Mouse (Mus musculus) limb, embryonic 12.5 days (tissue): ENCODE measurements around the gene Ptpn14. TPM values are rescaled to one million over a fixed set of nuclear protein-coding genes. Genes with fewer than 3 reads are reported as not detected.

Source experiments
- ATAC-seq: fragments of 200-750 bp; cut with Nextera tagmentation; 2 replicates; pipeline ENCODE4 v1.8.0; 2017; ENCODE audit warnings: low read depth, moderate TSS enrichment; ENCODE audit not compliant: insufficient number of reproducible peaks, insufficient read depth, low FRiP score, low TSS enrichment
- H3K27ac ChIP-seq: fragments of 300-500 bp; sonication (generic); 2 replicates; pipeline ENCODE4 v1.5.1; 2016; ENCODE audit warnings: mild to moderate bottlenecking, moderate library complexity
- H3K27me3 ChIP-seq: fragments of 300-500 bp; sonication (generic); 2 replicates; pipeline ENCODE4 v1.6.1; 2016; ENCODE audit warnings: mild to moderate bottlenecking, moderate library complexity
- H3K36me3 ChIP-seq: fragments of 300-500 bp; sonication (generic); 2 replicates; pipeline ENCODE4 v1.6.1; 2016; ENCODE audit warnings: mild to moderate bottlenecking, moderate library complexity
- H3K4me1 ChIP-seq: fragments of 300-500 bp; sonication (generic); replicated peaks from 2 replicates; pipeline ENCODE4 v1.6.1; 2016
- H3K4me2 ChIP-seq: fragments of 300-500 bp; sonication (generic); 2 replicates; pipeline ENCODE4 v1.6.1; 2016; ENCODE audit warnings: mild to moderate bottlenecking, moderate library complexity
- H3K4me3 ChIP-seq: fragments of 300-500 bp; sonication (generic); replicated peaks from 2 replicates; pipeline ENCODE4 v1.5.1; 2016; ENCODE audit warnings: mild to moderate bottlenecking
- H3K9ac ChIP-seq: fragments of 300-500 bp; sonication (generic); replicated peaks from 2 replicates; pipeline ENCODE4 v1.6.1; 2016; ENCODE audit warnings: mild to moderate bottlenecking, moderate library complexity
- H3K9me3 ChIP-seq: fragments of 300-500 bp; sonication (generic); 2 replicates; pipeline ENCODE4 v1.6.1; 2016; ENCODE audit warnings: mild to moderate bottlenecking, moderate library complexity
- WGBS: fragments of 180-500 bp; shearing (Covaris S2); methylation state at CpG from one replicate; pipeline ENCODE4 v1.1.7; 2016; 5-methylcytosine and 5-hydroxymethylcytosine counted together
- polyA plus RNA-seq: library from polyadenylated mRNA; unstranded; fragments of >200 nt; fragmentation: Nextera tagmentation; extraction: Ambion mirVana; gene quantifications from 2 replicates; pipeline ENCODE4 v1.2.1, GENCODE M21; 2016

The Ptpn14 gene
- polyA plus RNA-seq, 1 experiment from 2014 or later = 9.6 TPM

DNA sequence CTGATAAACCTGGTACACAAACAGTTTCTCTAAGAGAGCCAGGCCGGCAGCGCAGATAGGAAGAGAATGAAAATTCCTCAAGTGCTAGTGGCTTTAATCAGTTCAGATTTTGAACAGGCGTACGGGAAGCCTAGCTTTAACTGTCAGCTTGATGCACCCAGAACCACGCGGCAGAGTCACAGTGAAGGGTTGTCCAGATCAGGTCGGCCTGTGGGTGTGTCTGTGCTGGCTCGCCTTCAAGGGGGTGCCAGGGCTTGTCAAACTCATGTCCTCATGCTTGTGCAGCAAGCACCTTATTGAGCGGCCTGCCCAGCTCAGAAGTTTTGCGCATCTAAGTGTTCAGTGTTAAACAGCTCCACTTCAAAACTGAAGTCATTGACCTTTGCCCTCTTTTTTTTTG, 44.6 kb downstream of the Ptpn14 start:
- H3K4me2 ChIP-seq = no peak overlapping the region
- H3K9ac ChIP-seq = no peak overlapping the region; the same call in 1 of the 2 replicates
- H3K27me3 ChIP-seq = no peaks in the 10 kb centered on the region
- H3K36me3 ChIP-seq = no peaks in the 10 kb centered on the region
- WGBS = 85% methylated on average over 10 of the region's 10 CpGs
- H3K9me3 ChIP-seq = no peaks in the 10 kb centered on the region; the same call in 1 of the 2 replicates
- H3K4me1 ChIP-seq = peaks cover 32% of the 10 kb centered on the region
- H3K4me3 ChIP-seq = no peak overlapping the region
- H3K27ac ChIP-seq = no peak overlapping the region
- no peak for ATAC-seq

DNA sequence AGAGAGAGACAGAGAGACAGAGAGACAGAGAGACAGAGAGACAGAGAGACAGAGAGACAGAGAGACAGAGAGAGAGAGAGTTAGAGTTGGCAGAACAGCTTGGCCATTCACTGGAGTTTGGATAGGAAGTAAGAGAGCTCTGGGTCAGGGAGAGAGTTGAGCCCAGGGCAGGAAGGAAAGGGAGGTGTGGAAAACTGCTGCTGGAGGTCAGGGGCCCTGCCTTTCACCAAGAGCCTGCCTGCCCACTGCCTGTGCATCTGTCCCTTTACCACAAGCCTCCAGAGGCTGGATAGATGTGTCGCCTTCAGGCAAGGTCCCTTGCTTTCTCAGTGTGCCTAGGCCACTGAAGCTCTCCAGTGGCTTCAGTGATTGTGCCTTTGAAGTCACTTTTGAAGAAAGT, 46.7 kb downstream of the Ptpn14 start:
- Histone ChIP-seq H3K4me2 (no peak overlapping the region), H3K4me1 (peaks cover 45% of the 10 kb centered on the region), H3K27me3 (no peaks in the 10 kb centered on the region), H3K4me3 (no peak overlapping the region), H3K27ac (no peak overlapping the region), H3K9ac (no peak overlapping the region), H3K9me3 (no peaks in the 10 kb centered on the region; the same call in 1 of the 2 replicates), H3K36me3 (no peaks in the 10 kb centered on the region)
- 67% methylated on average over 1 of the region's 1 CpGs for WGBS
- no peak for ATAC-seq

DNA sequence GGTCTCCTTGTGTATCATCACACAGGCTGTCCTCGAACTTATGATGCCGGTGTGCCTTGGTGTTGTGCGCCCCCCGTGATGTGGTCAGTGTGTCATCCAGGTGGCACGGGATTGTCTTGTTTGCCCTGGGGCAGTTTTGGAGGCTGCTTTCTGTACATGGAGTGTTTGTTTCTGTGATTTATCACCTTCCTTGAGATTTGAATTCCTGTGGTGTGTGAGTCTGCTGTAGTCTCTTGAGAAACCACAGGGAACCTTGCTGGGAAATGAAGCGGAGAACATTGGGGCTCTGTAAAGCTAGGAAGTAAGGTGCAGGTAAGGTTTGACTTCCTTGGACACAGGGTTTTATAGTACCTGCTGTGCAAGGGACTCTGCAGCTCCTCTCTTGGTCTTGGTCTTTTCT, 49.1 kb downstream of the Ptpn14 start:
- peaks cover 45% of the 10 kb centered on the region for H3K4me1 ChIP-seq

DNA sequence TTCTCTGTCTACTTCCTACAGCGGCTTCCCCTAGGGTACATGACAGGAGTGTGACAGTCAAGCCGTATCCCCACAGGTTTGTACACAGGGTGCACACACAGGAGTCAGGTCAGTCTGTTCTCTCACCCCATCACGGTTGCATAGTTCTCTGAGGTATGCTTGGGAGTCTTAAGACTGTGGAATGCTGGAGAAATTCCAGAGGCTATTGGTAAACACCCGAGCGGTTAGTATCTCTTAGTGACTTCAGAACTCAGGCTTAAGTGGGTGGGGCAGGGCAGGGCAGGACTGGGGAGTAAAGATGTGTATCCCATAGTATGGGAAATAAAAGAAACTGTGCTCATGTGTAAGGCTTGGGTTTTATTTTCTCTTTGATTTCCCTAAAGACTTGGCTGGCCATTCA, 50.3 kb downstream of the Ptpn14 start:
- no peak for ATAC-seq
- no peaks in the 10 kb centered on the region; the same call in 1 of the 2 replicates for H3K9me3 ChIP-seq
- H3K4me2 ChIP-seq = no peak overlapping the region
- H3K27ac ChIP-seq = no peak overlapping the region
- H3K4me3 ChIP-seq = no peak overlapping the region
- no peak overlapping the region for H3K9ac ChIP-seq
- WGBS = 45% methylated on average over 5 of the region's 5 CpGs
- peaks cover 53% of the 10 kb centered on the region for H3K4me1 ChIP-seq
- no peaks in the 10 kb centered on the region for H3K36me3 ChIP-seq
- no peaks in the 10 kb centered on the region for H3K27me3 ChIP-seq

More for the DNA sequence above, 49.1 kb downstream of the Ptpn14 start:
- H3K36me3 ChIP-seq = no peaks in the 10 kb centered on the region
- 78% methylated on average over 6 of the region's 6 CpGs for WGBS
- ATAC-seq = no peak
- no peaks in the 10 kb centered on the region for H3K27me3 ChIP-seq
- no peak overlapping the region for H3K4me2 ChIP-seq
- H3K9me3 ChIP-seq = no peaks in the 10 kb centered on the region; the same call in 1 of the 2 replicates
- H3K27ac ChIP-seq = no peak overlapping the region
- no peak overlapping the region for H3K4me3 ChIP-seq
- no peak overlapping the region for H3K9ac ChIP-seq

DNA sequence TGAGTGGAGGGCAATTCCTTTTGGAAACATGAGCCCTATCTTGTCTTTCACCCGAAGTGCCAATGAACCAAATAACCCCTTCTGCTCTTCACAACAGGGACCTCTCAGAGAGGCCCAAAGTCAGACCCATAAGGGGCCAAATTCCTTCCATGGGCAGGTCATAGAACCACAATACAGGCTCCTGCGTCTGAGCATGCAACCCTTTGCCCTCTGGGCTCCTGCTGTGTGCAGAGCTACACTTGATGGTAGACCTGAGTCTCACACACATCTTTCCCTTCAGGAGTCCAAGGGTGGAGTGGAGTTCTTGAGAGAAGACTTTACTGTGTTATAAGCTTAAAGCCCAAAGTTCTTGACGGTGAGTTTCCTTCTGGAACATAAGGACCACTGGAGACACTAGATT, 51.2 kb downstream of the Ptpn14 start:
- H3K9me3 ChIP-seq = no peaks in the 10 kb centered on the region
- no peaks in the 10 kb centered on the region for H3K27me3 ChIP-seq
- no peak for ATAC-seq
- H3K36me3 ChIP-seq = no peaks in the 10 kb centered on the region
- H3K4me1 ChIP-seq = peaks cover 47% of the 10 kb centered on the region
- H3K27ac ChIP-seq = no peak overlapping the region
- 48% methylated on average over 3 of the region's 3 CpGs for WGBS
- no peak overlapping the region for H3K4me3 ChIP-seq
- H3K4me2 ChIP-seq = no peak overlapping the region
- H3K9ac ChIP-seq = no peak overlapping the region

DNA sequence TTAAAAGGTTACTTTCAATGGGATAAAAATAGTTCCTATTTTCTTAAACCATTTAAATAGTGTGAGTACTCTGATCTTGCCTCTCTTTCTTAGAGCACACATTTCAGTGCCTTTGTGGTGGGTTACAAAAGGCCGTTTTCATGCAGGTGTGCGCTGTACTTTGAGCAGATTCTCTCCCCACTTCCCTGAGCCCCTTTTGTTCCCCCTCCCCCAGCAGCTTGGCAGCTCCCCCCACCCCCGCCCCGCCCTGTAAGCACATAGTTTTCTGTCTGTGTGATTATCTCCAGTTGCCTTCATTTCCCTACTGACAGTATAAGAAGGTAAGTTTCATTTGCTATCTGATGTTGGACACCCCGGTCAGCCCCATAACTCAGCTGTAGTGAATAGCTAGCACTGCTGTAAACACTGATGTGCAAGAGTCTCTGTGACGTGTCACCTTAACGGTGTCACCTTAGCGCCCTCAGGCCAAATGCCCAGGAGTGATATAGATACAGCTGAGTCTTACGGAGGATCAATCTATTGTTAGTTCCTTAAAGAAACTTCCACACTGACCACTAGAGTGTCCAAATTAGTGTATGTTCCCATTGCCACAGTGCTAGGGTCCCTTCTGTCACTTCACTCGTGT, 53.8 kb downstream of the Ptpn14 start:
- peaks cover 65% of the 10 kb centered on the region for H3K4me1 ChIP-seq
- H3K27ac ChIP-seq = no peak overlapping the region
- 0 out of 2 replicates have a peak, but pooled peaks cover 4% of the 10 kb centered on the region for H3K36me3 ChIP-seq
- H3K9ac ChIP-seq = no peak overlapping the region
- no peaks in the 10 kb centered on the region for H3K9me3 ChIP-seq
- 68% methylated on average over 10 of the region's 10 CpGs for WGBS
- H3K4me2 ChIP-seq = no peak overlapping the region
- no peak for ATAC-seq
- H3K27me3 ChIP-seq = no peaks in the 10 kb centered on the region
- no peak overlapping the region for H3K4me3 ChIP-seq

DNA sequence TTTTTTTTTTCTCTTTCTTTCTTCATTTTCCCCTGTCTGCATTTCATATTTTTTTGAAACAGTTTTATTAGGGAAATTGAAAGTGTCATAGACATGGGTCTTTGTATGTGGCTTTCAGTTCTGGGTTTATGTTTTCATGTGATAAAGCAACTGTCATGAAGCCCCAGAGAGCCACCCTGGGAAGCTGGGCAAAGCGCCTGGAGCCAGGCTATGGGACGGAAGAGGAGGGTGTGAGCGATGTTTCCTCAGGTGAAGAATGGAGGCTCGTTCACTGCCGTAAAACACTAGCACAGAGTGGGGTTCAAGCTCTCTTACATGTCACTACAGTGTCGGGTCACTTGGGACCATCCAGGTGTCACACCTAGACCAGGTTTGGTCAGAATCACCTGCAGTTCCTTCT, 54.6 kb downstream of the Ptpn14 start:
- H3K36me3 ChIP-seq = peaks cover 12% of the 10 kb centered on the region; the same call in 1 of the 2 replicates
- no peak overlapping the region for H3K9ac ChIP-seq
- WGBS = 88% methylated on average over 6 of the region's 6 CpGs
- H3K4me3 ChIP-seq = no peak overlapping the region
- H3K4me1 ChIP-seq = peaks cover 61% of the 10 kb centered on the region
- no peak overlapping the region for H3K4me2 ChIP-seq
- no peak overlapping the region for H3K27ac ChIP-seq
- no peaks in the 10 kb centered on the region for H3K27me3 ChIP-seq
- no peak for ATAC-seq
- no peaks in the 10 kb centered on the region for H3K9me3 ChIP-seq

DNA sequence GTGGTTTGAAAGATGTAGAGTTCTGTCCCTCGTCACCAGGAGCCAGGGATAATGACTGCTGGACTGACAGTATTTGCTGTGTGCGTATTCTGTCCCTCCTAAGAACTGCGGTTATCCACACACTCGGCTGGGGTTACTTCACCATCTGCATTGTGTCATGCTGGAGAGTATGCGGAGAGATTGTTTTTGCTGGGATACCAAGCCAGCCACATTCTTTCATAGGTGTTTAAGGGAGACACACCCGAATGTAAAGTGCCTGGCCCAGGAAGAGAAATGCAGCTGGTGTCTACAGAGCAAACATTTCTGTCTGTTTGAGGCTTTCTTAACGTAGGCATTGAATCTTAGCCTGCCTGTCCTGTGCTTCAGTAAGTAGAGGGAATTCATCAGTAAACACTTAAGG, 56.4 kb downstream of the Ptpn14 start:
- H3K27ac ChIP-seq = no peak overlapping the region
- H3K4me2 ChIP-seq = no peak overlapping the region
- H3K36me3 ChIP-seq = peaks cover 23% of the 10 kb centered on the region
- H3K9ac ChIP-seq = no peak overlapping the region
- peaks cover 45% of the 10 kb centered on the region for H3K4me1 ChIP-seq
- no peaks in the 10 kb centered on the region for H3K9me3 ChIP-seq
- H3K4me3 ChIP-seq = no peak overlapping the region
- 77% methylated on average over 7 of the region's 7 CpGs for WGBS
- H3K27me3 ChIP-seq = no peaks in the 10 kb centered on the region
- ATAC-seq = no peak

DNA sequence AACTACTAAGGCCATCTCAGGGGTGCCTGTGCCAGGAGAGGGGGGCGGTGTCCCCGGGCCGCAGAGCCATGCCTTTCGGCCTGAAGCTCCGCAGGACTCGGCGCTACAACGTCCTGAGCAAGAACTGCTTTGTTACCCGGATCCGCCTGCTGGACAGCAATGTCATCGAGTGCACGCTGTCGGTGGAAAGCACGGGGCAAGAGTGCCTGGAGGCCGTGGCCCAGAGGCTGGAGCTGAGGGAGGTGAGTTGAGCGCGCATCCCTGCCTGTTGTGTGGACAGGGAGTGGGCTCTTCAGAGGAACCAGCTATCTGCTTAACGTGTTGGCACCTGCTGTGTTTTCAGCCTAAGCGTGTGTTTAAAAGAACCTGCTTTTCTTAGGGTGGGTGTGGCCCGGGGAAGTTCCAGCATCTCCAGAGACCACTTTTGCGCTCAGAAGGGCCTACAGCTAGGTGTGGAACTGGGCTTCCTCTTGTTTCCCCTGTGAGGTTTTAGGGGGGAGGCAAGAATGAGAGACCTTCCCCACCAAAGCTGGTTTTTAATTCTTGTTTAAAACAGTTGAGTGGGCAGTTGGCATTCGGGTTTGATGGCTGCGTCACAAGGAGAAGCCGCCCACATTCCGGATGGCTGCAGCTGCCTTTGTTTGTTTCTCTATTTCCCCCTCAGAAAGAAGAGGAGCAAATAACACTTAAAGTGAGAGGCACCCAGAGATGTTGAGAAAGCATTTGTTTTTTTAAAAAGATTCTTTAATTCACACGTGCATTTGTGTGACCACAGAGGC, 58.8 kb downstream of the Ptpn14 start:
- Histone ChIP-seq H3K36me3 (peaks cover 23% of the 10 kb centered on the region), H3K4me1 (peaks cover 46% of the 10 kb centered on the region), H3K27ac (no peak overlapping the region), H3K4me3 (no peak overlapping the region), H3K9ac (no peak overlapping the region), H3K4me2 (no peak overlapping the region), H3K9me3 (no peaks in the 10 kb centered on the region), H3K27me3 (no peaks in the 10 kb centered on the region)
- WGBS = 82% methylated on average over 26 of the region's 26 CpGs
- ATAC-seq = no peak

DNA sequence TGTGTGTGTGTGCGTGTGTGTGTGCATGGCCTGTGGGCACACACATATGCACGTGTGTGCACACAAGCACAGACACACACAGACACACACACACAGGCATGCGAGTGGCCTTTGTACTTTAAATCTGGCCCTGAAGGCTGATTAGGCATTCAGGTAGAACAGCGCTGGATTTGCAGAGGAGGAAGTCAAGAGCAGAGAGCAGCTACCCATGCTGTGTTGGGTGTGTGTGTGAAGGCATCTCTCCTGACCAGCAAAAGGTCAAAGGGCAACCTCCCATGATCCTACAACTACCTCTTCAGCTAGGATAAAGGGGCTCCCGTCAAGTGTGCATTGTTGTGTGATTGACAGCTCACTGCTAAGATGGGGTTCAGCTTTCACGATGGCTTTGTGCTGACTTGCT, 61.5 kb downstream of the Ptpn14 start:
- 78% methylated on average over 6 of the region's 6 CpGs for WGBS
- Histone ChIP-seq H3K27ac (no peak overlapping the region), H3K27me3 (no peaks in the 10 kb centered on the region), H3K4me3 (no peak overlapping the region), H3K36me3 (peaks cover 29% of the 10 kb centered on the region), H3K9ac (no peak overlapping the region), H3K4me1 (peaks cover 37% of the 10 kb centered on the region), H3K4me2 (no peak overlapping the region), H3K9me3 (no peaks in the 10 kb centered on the region)
- no peak for ATAC-seq

DNA sequence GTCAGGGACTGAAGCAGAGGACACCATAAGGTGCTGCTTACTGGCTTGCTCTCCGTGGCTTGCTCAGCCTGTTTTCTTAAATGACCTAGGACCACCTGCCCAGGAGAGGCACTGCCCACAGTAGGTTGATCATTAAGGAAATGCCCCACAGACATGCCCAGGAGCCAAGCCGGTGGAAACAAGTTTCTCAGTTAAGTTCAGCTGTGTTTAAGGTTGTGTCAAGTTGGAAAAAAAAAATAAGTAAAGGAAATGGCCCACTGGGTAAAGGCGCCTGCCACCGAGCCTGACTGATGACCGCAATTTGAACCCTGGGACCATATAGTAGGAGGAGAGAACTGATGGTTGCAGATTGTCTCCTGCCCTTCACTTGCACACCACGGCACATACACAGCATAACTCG, 62.6 kb downstream of the Ptpn14 start:
- no peak overlapping the region for H3K27ac ChIP-seq
- H3K9ac ChIP-seq = no peak overlapping the region
- ATAC-seq = no peak
- H3K27me3 ChIP-seq = no peaks in the 10 kb centered on the region
- peaks cover 29% of the 10 kb centered on the region for H3K36me3 ChIP-seq
- H3K4me1 ChIP-seq = peaks cover 26% of the 10 kb centered on the region
- 60% methylated on average over 7 of the region's 7 CpGs for WGBS
- no peaks in the 10 kb centered on the region for H3K9me3 ChIP-seq
- H3K4me2 ChIP-seq = no peak overlapping the region
- H3K4me3 ChIP-seq = no peak overlapping the region
